ENCODE assay signal across 9 mouse cellular contexts in the genomic region with DNA sequence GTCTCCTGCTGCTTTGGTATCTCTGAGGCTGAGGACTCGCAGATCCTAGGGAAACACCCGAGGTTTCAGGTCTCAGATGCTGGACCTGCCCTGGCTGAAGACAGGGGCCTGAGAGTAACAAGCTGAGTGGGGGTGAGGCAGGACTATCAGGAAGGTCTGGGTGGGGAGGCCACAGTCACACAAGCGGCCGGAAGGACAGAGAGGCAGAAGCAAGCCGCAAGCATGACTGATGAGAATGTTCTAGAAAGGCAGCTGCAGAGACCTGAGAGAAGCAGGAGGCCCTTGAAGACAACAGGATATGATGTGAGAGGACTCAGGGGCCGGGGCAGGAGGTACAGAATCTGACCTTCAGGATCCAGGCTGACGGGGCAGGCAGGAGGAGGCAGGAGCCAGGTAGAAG. TPM values are rescaled to one million over a fixed set of nuclear protein-coding genes. Genes with fewer than 3 reads are reported as not detected.
DNase-seq lines count a peak whose midpoint lies in the region; ATAC-seq lines count a peak whose summit lies in the region.
"Had no signal": no experiment of that assay in that cellular context is flagged by ENCODE, and none has a peak within 500 bp of the region (broad histone marks: within the 10 kb centered on the region; RNA-seq: fewer than 3 reads in every experiment).

No protein-coding gene starts in this region.

- ATAC-seq in activated CD4-positive, CD25-positive, alpha-beta regulatory T cell, adult 4 months = peak; percentile 50
- ATAC-seq in intestine, embryonic 16.5 days = no peak
- no peak for ATAC-seq in erythroid progenitor cell, adult 5-6 weeks (replicated peaks; ENCODE audit: low FRiP score, poor library complexity, severe bottlenecking)

- DNase-seq in heart, adult 11 months = peak; percentile 96
- no peak for DNase-seq in heart, postnatal 4 days
- peak; percentile 45 for DNase-seq in skeletal muscle tissue, adult 2 months (ENCODE audit: low read depth, low spot score)
- DNase-seq in right cerebral cortex, postnatal 25 days = no peak
- DNase-seq in layer of hippocampus, adult 18-20 months (ENCODE audit: low spot score in 2 of 2) = no peak

- H3K4me3 ChIP-seq in intestine, embryonic 16.5 days (ENCODE audit: low read length) = no peak overlapping the region

- H3K27ac ChIP-seq in intestine, embryonic 16.5 days (ENCODE audit: low read length) = peak overlapping the region; percentile 92

- H3K9me3 ChIP-seq in intestine, embryonic 16.5 days (ENCODE audit: control insufficient read depth, low read length) = no peaks in the 10 kb centered on the region

- H3K4me2 ChIP-seq in intestine, embryonic 16.5 days (ENCODE audit: low read depth, low read length) = peak overlapping the region; percentile 59; the same call in 1 of the 2 replicates

- H3K36me3 ChIP-seq in intestine, embryonic 16.5 days (ENCODE audit: control insufficient read depth, insufficient read depth, low read length) = no peaks in the 10 kb centered on the region

- 57% methylated on average over 7 of the region's 7 CpGs for WGBS in intestine, embryonic 16.5 days

- no peaks in the 10 kb centered on the region for H3K27me3 ChIP-seq in intestine, embryonic 16.5 days (replicated peaks; ENCODE audit: control insufficient read depth, insufficient read depth, low read length)

- H3K4me1 ChIP-seq in intestine, embryonic 16.5 days (ENCODE audit: control insufficient read depth, insufficient read depth, low read length) = peaks cover 52% of the 10 kb centered on the region

- peak overlapping the region; percentile 66 for H3K9ac ChIP-seq in intestine, embryonic 16.5 days (ENCODE audit: low read depth, low read length)

RNA-seq across cellular contexts. Expression of a gene that starts 1.1 kb away (rescaled TPM):
- 1 to 10 TPM; 4.8 to 5.3 TPM for total RNA-seq in heart, postnatal 4 days (2021)
- polyA plus RNA-seq in activated CD4-positive, CD25-positive, alpha-beta regulatory T cell, adult 4 months (2017; shearing (Covaris generic)) = 100 to 1,000 TPM in 1 of 2 experiments, 10 to 100 TPM in 1; 72.4 to 116 TPM
- 5.3 and 5.4 TPM in 2 replicates for polyA plus RNA-seq in intestine, embryonic 16.5 days (2015; fragmentation: Nextera tagmentation; extraction: Ambion mirVana)
- total RNA-seq in erythroid progenitor cell, adult 5-6 weeks (2015; ENCODE audit: low replicate concordance) = 18.7 and 26.4 TPM in 2 replicates
- total RNA-seq in erythroid progenitor cell, adult 5-6 weeks (2017; ENCODE audit: low replicate concordance) = 12.0 and 13.1 TPM in 2 replicates
- 1 to 10 TPM; 3.1 to 3.8 TPM for total RNA-seq in layer of hippocampus, adult 18-20 months (2021)

RNA-seq across cellular contexts. Expression of a gene that starts 42.0 kb away (rescaled TPM):
- total RNA-seq in heart, postnatal 4 days (2021) = not detected
- polyA plus RNA-seq in activated CD4-positive, CD25-positive, alpha-beta regulatory T cell, adult 4 months (2017; shearing (Covaris generic)) = 1 to 10 TPM in 1 of 2 experiments, not detected in 1; 1.0 TPM
- polyA plus RNA-seq in intestine, embryonic 16.5 days (2015; fragmentation: Nextera tagmentation; extraction: Ambion mirVana) = not detected in 2 replicates
- total RNA-seq in erythroid progenitor cell, adult 5-6 weeks (2015; ENCODE audit: low replicate concordance) = not detected in 2 replicates
- not detected in 2 replicates for total RNA-seq in erythroid progenitor cell, adult 5-6 weeks (2017; ENCODE audit: low replicate concordance)
- total RNA-seq in layer of hippocampus, adult 18-20 months (2021) = not detected
- polyA plus RNA-seq: cortical plate, adult 2 months had no signal

RNA-seq across cellular contexts. Expression of a gene that starts 48.2 kb away (rescaled TPM):
- total RNA-seq in heart, postnatal 4 days (2021) = not detected
- under 1 TPM in 1 of 2 experiments, not detected in 1; 0.60 TPM for polyA plus RNA-seq in activated CD4-positive, CD25-positive, alpha-beta regulatory T cell, adult 4 months (2017; shearing (Covaris generic))
- polyA plus RNA-seq in intestine, embryonic 16.5 days (2015; fragmentation: Nextera tagmentation; extraction: Ambion mirVana) = not detected in 2 replicates
- not detected in 2 replicates for total RNA-seq in erythroid progenitor cell, adult 5-6 weeks (2015; ENCODE audit: low replicate concordance)
- total RNA-seq in erythroid progenitor cell, adult 5-6 weeks (2017; ENCODE audit: low replicate concordance) = not detected in 2 replicates
- total RNA-seq in layer of hippocampus, adult 18-20 months (2021) = not detected
- polyA plus RNA-seq: cortical plate, adult 2 months had no signal

RNA-seq across cellular contexts. Expression of a gene that starts 59.8 kb away (rescaled TPM):
- total RNA-seq in heart, postnatal 4 days (2021) = not detected
- polyA plus RNA-seq in activated CD4-positive, CD25-positive, alpha-beta regulatory T cell, adult 4 months (2017; shearing (Covaris generic)) = not detected
- polyA plus RNA-seq in intestine, embryonic 16.5 days (2015; fragmentation: Nextera tagmentation; extraction: Ambion mirVana) = not detected in 2 replicates
- 16.6 and 43.6 TPM in 2 replicates for total RNA-seq in erythroid progenitor cell, adult 5-6 weeks (2015; ENCODE audit: low replicate concordance)
- total RNA-seq in erythroid progenitor cell, adult 5-6 weeks (2017; ENCODE audit: low replicate concordance) = 5.5 and 23.5 TPM in 2 replicates
- total RNA-seq in layer of hippocampus, adult 18-20 months (2021) = not detected
- polyA plus RNA-seq: cortical plate, adult 2 months had no signal

Comparison
In these comparisons a context has a peak if more than half of its experiments do, and no peak if none do; other contexts are left out.
1. DNase-seq: peak in heart, adult 11 months (single experiment) and skeletal muscle tissue, adult 2 months (single experiment); none in heart, postnatal 4 days (single experiment), right cerebral cortex, postnatal 25 days (single experiment) and layer of hippocampus, adult 18-20 months (0 of 2).